Mouse (Mus musculus): ENCODE results near the gene Pum2. TPM values are rescaled to one million over a fixed set of nuclear protein-coding genes. Genes with fewer than 3 reads are reported as not detected.
"Not testable (repeated sequence)": the region's sequence is repeated elsewhere in the genome, so short reads cannot be mapped to it uniquely, and the experiment has no call there.

Gene Pum2
- polyA plus RNA-seq, 1 experiment from 2014 or later = 69.2 TPM

DNA sequence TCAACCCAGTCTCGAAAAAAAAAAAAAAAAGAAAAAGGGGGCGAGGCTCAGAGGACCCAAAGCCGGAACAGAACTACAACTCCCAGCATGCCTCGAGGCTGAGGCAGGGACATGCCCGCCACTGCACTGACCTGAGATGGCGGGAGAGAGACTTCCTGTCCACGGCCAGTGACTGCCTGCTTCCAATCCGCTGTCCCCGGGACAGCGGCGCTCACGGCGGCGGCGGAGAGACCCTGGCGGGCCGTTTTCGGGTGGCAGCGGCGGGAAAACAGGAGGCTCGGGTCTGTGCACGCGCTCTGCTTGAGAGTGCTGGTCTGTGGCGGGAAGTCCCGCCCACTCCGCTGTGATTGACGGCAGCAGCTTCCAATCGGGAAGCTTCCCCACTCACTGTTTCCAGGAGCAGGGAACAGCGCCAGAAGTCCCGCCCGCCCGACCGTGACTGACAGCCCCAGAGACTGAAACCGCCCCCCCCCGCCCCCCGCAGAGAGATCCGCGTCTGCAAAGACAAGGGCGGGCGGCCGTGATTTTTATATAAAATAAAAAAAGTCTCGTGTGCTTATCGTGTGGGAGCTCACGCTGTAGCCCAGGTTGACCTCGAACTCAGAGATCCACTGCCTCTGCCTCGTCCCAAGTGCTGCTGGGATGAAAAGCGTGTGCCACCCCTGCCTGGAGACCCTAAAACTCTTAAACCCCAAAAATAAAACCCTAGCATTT is 33.1 kb upstream of the Pum2 start:
- no peaks in the 10 kb centered on the region for H3K9me3 ChIP-seq (ENCODE audit: control insufficient read depth, low read depth, low read length)
- WGBS = 1% methylated on average over 46 of the region's 47 CpGs
- peak overlapping the region; percentile 66 for H3K4me2 ChIP-seq (replicated peaks; ENCODE audit: low read depth, low read length)
- H3K27me3 ChIP-seq (ENCODE audit: control insufficient read depth, insufficient read depth, low read length) = no peaks in the 10 kb centered on the region
- peak overlapping the region; percentile 50 for H3K4me3 ChIP-seq (ENCODE audit: low read depth, low read length)
- peak overlapping the region; percentile 82 for H3K27ac ChIP-seq (ENCODE audit: low read length)
- H3K9ac ChIP-seq (replicated peaks; ENCODE audit: low read depth, low read length) = peak overlapping the region; percentile 63
- ATAC-seq (ENCODE audit: insufficient number of reproducible peaks, insufficient read depth, low FRiP score, low read depth) = peak; percentile 98
- H3K4me1 ChIP-seq (ENCODE audit: control insufficient read depth, insufficient read depth, low read length) = no peaks in the 10 kb centered on the region
- no peaks in the 10 kb centered on the region for H3K36me3 ChIP-seq (ENCODE audit: control insufficient read depth, insufficient read depth, low read length)

GRCm38 (mm10) chr12:8641425-8641735 is 32.6 kb upstream of the Pum2 start:
- Histone ChIP-seq H3K4me2 (replicated peaks; ENCODE audit: low read depth, low read length) (peak overlapping the region; percentile 66), H3K27ac (ENCODE audit: low read length) (no peak overlapping the region), H3K4me1 (ENCODE audit: control insufficient read depth, insufficient read depth, low read length) (no peaks in the 10 kb centered on the region), H3K4me3 (ENCODE audit: low read depth, low read length) (peak overlapping the region; percentile 50), H3K36me3 (ENCODE audit: control insufficient read depth, insufficient read depth, low read length) (no peaks in the 10 kb centered on the region), H3K9me3 (ENCODE audit: control insufficient read depth, low read depth, low read length) (no peaks in the 10 kb centered on the region), H3K27me3 (ENCODE audit: control insufficient read depth, insufficient read depth, low read length) (no peaks in the 10 kb centered on the region), H3K9ac (replicated peaks; ENCODE audit: low read depth, low read length) (peak overlapping the region; percentile 63; the same call in 1 of the 2 replicates)
- WGBS = 6% methylated on average over 10 of the region's 10 CpGs
- peak; percentile 29; the same call in 1 of the 2 replicates for ATAC-seq (ENCODE audit: insufficient number of reproducible peaks, insufficient read depth, low FRiP score, low read depth)

GRCm38 (mm10) chr12:8648211-8648610 is 25.7 kb upstream of the Pum2 start:
- H3K9ac ChIP-seq (replicated peaks; ENCODE audit: low read depth, low read length); H3K36me3 ChIP-seq (ENCODE audit: control insufficient read depth, insufficient read depth, low read length); H3K27me3 ChIP-seq (ENCODE audit: control insufficient read depth, insufficient read depth, low read length); H3K27ac ChIP-seq (ENCODE audit: low read length); ATAC-seq (ENCODE audit: insufficient number of reproducible peaks, insufficient read depth, low FRiP score, low read depth); H3K9me3 ChIP-seq (ENCODE audit: control insufficient read depth, low read depth, low read length); H3K4me3 ChIP-seq (ENCODE audit: low read depth, low read length); H3K4me2 ChIP-seq (replicated peaks; ENCODE audit: low read depth, low read length); H3K4me1 ChIP-seq (ENCODE audit: control insufficient read depth, insufficient read depth, low read length): not testable (repeated sequence)
- WGBS = 57% methylated on average over 8 of the region's 8 CpGs

DNA sequence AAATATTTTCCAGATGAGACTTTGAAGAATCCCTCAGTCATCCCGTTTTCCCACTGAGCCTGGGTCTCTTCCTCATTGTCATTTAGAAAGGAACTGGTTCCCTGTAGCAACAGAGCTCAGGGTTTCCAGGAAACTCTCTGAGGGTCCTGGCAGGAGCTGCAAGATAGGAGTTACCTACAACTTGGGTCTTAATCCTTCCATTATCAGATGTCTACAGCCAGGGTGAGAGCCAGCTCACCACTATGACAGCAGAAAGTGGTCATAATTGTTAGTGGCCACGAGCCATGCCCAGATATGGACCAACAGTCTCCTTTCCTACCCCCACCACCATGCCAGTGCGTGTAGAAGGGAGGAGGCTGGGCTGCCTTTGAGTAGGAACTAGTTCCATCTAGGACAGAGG is 23.9 kb upstream of the Pum2 start:
- H3K4me2 ChIP-seq (replicated peaks; ENCODE audit: low read depth, low read length); H3K27me3 ChIP-seq (ENCODE audit: control insufficient read depth, insufficient read depth, low read length); H3K27ac ChIP-seq (ENCODE audit: low read length); H3K9me3 ChIP-seq (ENCODE audit: control insufficient read depth, low read depth, low read length); H3K9ac ChIP-seq (replicated peaks; ENCODE audit: low read depth, low read length); H3K36me3 ChIP-seq (ENCODE audit: control insufficient read depth, insufficient read depth, low read length); ATAC-seq (ENCODE audit: insufficient number of reproducible peaks, insufficient read depth, low FRiP score, low read depth); H3K4me3 ChIP-seq (ENCODE audit: low read depth, low read length); H3K4me1 ChIP-seq (ENCODE audit: control insufficient read depth, insufficient read depth, low read length): not testable (repeated sequence)
- 75% methylated on average over 3 of the region's 3 CpGs for WGBS

DNA sequence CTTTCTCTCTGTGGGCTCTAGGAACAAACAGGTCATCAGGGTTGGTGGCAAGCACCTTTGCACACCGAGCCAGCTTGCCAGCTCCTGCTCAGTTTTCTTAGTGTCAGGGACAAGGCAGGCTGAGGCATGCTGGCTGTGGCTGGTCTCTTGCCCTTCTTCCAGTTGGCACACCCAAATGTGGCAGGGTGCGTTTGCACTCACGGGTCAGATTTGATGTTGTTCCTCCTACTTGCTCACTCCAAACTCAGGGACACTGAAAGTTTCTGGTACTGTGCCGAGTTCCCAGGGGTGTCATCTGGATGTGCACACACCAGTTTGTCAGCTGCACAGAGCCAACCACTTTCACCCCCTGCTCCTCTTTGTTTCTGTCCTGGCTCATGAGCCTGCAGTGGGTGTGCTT is 17.3 kb upstream of the Pum2 start:
- Histone ChIP-seq H3K9ac (replicated peaks; ENCODE audit: low read depth, low read length) (no peak overlapping the region), H3K9me3 (ENCODE audit: control insufficient read depth, low read depth, low read length) (no peaks in the 10 kb centered on the region), H3K27ac (ENCODE audit: low read length) (no peak overlapping the region), H3K36me3 (ENCODE audit: control insufficient read depth, insufficient read depth, low read length) (no peaks in the 10 kb centered on the region), H3K4me2 (replicated peaks; ENCODE audit: low read depth, low read length) (no peak overlapping the region), H3K27me3 (ENCODE audit: control insufficient read depth, insufficient read depth, low read length) (no peaks in the 10 kb centered on the region), H3K4me1 (ENCODE audit: control insufficient read depth, insufficient read depth, low read length) (no peaks in the 10 kb centered on the region), H3K4me3 (ENCODE audit: low read depth, low read length) (no peak overlapping the region)
- ATAC-seq (ENCODE audit: insufficient number of reproducible peaks, insufficient read depth, low FRiP score, low read depth) = no peak
- WGBS = 78% methylated on average over 4 of the region's 4 CpGs

DNA sequence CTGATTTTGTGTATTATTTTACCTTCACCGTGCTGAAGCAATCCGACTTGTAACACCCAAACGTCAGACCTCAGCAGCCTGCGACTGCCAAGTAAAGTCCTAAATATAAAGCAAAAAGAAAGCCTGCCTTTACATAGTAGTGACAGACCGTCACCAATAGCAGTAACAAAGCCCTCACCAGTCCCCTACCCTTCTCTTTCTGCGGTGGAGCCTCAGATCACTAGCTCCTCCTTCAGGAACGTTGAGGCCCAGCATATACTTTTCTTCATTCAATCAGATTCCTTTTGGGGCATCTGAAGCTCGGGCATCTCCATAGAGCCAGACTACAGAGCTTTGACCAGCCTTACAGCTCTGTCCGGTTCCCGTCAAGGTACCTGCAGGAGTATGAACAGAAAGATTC is 16.8 kb upstream of the Pum2 start:
- ATAC-seq (ENCODE audit: insufficient number of reproducible peaks, insufficient read depth, low FRiP score, low read depth) = no peak
- H3K27ac ChIP-seq (ENCODE audit: low read length) = no peak overlapping the region
- no peaks in the 10 kb centered on the region for H3K4me1 ChIP-seq (ENCODE audit: control insufficient read depth, insufficient read depth, low read length)
- no peak overlapping the region for H3K9ac ChIP-seq (replicated peaks; ENCODE audit: low read depth, low read length)
- H3K36me3 ChIP-seq (ENCODE audit: control insufficient read depth, insufficient read depth, low read length) = no peaks in the 10 kb centered on the region
- no peaks in the 10 kb centered on the region for H3K9me3 ChIP-seq (ENCODE audit: control insufficient read depth, low read depth, low read length)
- no peaks in the 10 kb centered on the region for H3K27me3 ChIP-seq (ENCODE audit: control insufficient read depth, insufficient read depth, low read length)
- no peak overlapping the region for H3K4me2 ChIP-seq (replicated peaks; ENCODE audit: low read depth, low read length)
- no peak overlapping the region for H3K4me3 ChIP-seq (ENCODE audit: low read depth, low read length)
- WGBS = 70% methylated on average over 10 of the region's 10 CpGs

- no peak overlapping the region for H3K27ac ChIP-seq (ENCODE audit: low read length)
- 89% methylated on average over 6 of the region's 6 CpGs for WGBS
- H3K9me3 ChIP-seq (ENCODE audit: control insufficient read depth, low read depth, low read length) = no peaks in the 10 kb centered on the region
- no peaks in the 10 kb centered on the region for H3K27me3 ChIP-seq (ENCODE audit: control insufficient read depth, insufficient read depth, low read length)
- ATAC-seq (ENCODE audit: insufficient number of reproducible peaks, insufficient read depth, low FRiP score, low read depth) = no peak
- no peak overlapping the region for H3K9ac ChIP-seq (replicated peaks; ENCODE audit: low read depth, low read length)
- no peaks in the 10 kb centered on the region for H3K4me1 ChIP-seq (ENCODE audit: control insufficient read depth, insufficient read depth, low read length)
- no peaks in the 10 kb centered on the region for H3K36me3 ChIP-seq (ENCODE audit: control insufficient read depth, insufficient read depth, low read length)
- H3K4me2 ChIP-seq (replicated peaks; ENCODE audit: low read depth, low read length) = no peak overlapping the region
- no peak overlapping the region for H3K4me3 ChIP-seq (ENCODE audit: low read depth, low read length)
These were observed 16.1 kb upstream of the Pum2 start for GRCm38 (mm10) chr12:8657629-8658366.

DNA sequence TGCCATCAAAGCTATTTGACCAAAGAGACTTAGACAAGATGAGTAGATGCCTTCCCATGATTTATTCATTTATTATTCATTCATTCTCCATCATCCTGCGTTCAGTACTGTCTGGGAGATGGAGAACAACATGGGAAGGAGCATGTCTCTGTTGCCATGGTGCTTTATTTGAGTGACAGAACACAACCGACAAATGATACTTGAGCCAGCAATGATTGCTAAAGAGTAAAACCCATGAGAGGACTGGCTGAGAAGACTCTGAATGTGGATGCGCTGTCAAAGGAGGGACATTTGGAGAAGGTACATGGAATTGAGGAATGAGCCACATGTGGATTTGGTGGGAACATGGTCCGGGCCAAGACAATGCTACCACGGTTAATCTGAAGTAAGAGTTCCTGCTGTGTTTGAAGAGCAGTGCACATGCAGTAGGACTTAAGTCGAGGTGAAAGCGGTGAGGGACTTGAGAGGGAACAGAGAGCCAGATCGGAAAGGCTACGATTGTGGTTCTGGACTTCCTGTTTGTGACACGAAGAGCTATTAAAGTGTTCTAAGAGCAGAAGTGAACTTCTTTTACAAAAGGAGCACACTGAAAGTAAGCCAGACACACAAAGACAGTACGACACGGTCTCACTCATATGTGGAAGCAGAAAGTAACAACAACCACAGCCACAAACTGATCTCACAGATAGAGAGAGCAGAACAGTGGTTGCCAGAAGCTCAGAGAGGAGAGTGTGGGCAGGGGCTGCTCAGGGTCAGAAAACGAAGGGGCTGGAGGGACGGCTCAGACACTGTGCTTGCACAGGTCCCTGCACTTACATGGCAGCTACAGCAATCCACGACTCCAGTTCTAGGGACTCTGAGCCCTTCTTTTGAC is 14.3 kb upstream of the Pum2 start:
- no peak overlapping the region for H3K27ac ChIP-seq (ENCODE audit: low read length)
- H3K36me3 ChIP-seq (ENCODE audit: control insufficient read depth, insufficient read depth, low read length) = no peaks in the 10 kb centered on the region
- H3K9ac ChIP-seq (replicated peaks; ENCODE audit: low read depth, low read length) = no peak overlapping the region
- H3K4me3 ChIP-seq (ENCODE audit: low read depth, low read length) = no peak overlapping the region
- H3K4me2 ChIP-seq (replicated peaks; ENCODE audit: low read depth, low read length) = no peak overlapping the region
- ATAC-seq (ENCODE audit: insufficient number of reproducible peaks, insufficient read depth, low FRiP score, low read depth) = no peak
- H3K9me3 ChIP-seq (ENCODE audit: control insufficient read depth, low read depth, low read length) = no peaks in the 10 kb centered on the region
- no peaks in the 10 kb centered on the region for H3K27me3 ChIP-seq (ENCODE audit: control insufficient read depth, insufficient read depth, low read length)
- 84% methylated on average over 15 of the region's 15 CpGs for WGBS
- no peaks in the 10 kb centered on the region for H3K4me1 ChIP-seq (ENCODE audit: control insufficient read depth, insufficient read depth, low read length)

All from stomach, embryonic 14.5 days (tissue).